Mouse (Mus musculus): ENCODE data around the gene Map6. TPM values are rescaled to one million over a fixed set of nuclear protein-coding genes. Genes with fewer than 3 reads are reported as not detected.

Gene Map6
- polyA plus RNA-seq, 1 experiment, result not detected

- Histone ChIP-seq H3K4me3 (replicated peaks) (no peak overlapping the region), H3K27me3 (ENCODE audit: control insufficient read depth) (no peaks in the 10 kb centered on the region; the same call in 1 of the 2 replicates), H3K9me3 (ENCODE audit: control insufficient read depth, low read length) (no peaks in the 10 kb centered on the region), H3K36me3 (ENCODE audit: control insufficient read depth) (no peaks in the 10 kb centered on the region), H3K4me1 (ENCODE audit: control insufficient read depth) (no peaks in the 10 kb centered on the region)
- TF ChIP-seq GATA1 (IDR thresholded peaks at IDR 0.05; ENCODE audit: low read length), result no peak
- no peak for TF ChIP-seq TAL1 (IDR thresholded peaks at IDR 0.05; ENCODE audit: low read length)
These were observed 50.2 kb downstream of the Map6 start for GRCm38 (mm10) chr7:99317475-99317874.

GRCm38 (mm10) chr7:99320524-99320923, 53.3 kb downstream of the Map6 start:
- H3K4me1 ChIP-seq (ENCODE audit: control insufficient read depth), result no peaks in the 10 kb centered on the region
- no peaks in the 10 kb centered on the region for H3K9me3 ChIP-seq (ENCODE audit: control insufficient read depth, low read length)
- H3K36me3 ChIP-seq (ENCODE audit: control insufficient read depth), result no peaks in the 10 kb centered on the region
- H3K4me3 ChIP-seq (replicated peaks), result no peak overlapping the region
- H3K27me3 ChIP-seq (ENCODE audit: control insufficient read depth), result peaks cover under 1% of the 10 kb centered on the region
- TF ChIP-seq TAL1 (IDR thresholded peaks at IDR 0.05; ENCODE audit: low read length), result no peak
- TF ChIP-seq GATA1 (IDR thresholded peaks at IDR 0.05; ENCODE audit: low read length), result no peak

- Histone ChIP-seq H3K36me3 (ENCODE audit: control insufficient read depth) (no peaks in the 10 kb centered on the region), H3K4me1 (ENCODE audit: control insufficient read depth) (no peaks in the 10 kb centered on the region), H3K9me3 (ENCODE audit: control insufficient read depth, low read length) (no peaks in the 10 kb centered on the region), H3K4me3 (replicated peaks) (no peak overlapping the region), H3K27me3 (ENCODE audit: control insufficient read depth) (peaks cover 5% of the 10 kb centered on the region)
- TF ChIP-seq GATA1 (IDR thresholded peaks at IDR 0.05; ENCODE audit: low read length), result no peak
- TF ChIP-seq TAL1 (IDR thresholded peaks at IDR 0.05; ENCODE audit: low read length), result no peak
These were observed 55.6 kb downstream of the Map6 start for GRCm38 (mm10) chr7:99322691-99323320.

- Histone ChIP-seq H3K4me1 (ENCODE audit: control insufficient read depth) (no peaks in the 10 kb centered on the region), H3K27me3 (ENCODE audit: control insufficient read depth) (peaks cover 5% of the 10 kb centered on the region), H3K36me3 (ENCODE audit: control insufficient read depth) (no peaks in the 10 kb centered on the region), H3K4me3 (replicated peaks) (no peak overlapping the region), H3K9me3 (ENCODE audit: control insufficient read depth, low read length) (no peaks in the 10 kb centered on the region)
- TF ChIP-seq TAL1 (IDR thresholded peaks at IDR 0.05; ENCODE audit: low read length) (no peak), GATA1 (IDR thresholded peaks at IDR 0.05; ENCODE audit: low read length) (no peak)
These were observed 56.1 kb downstream of the Map6 start for GRCm38 (mm10) chr7:99323321-99323700.

- Histone ChIP-seq H3K9me3 (ENCODE audit: control insufficient read depth, low read length) (no peaks in the 10 kb centered on the region), H3K4me1 (ENCODE audit: control insufficient read depth) (no peaks in the 10 kb centered on the region), H3K27me3 (ENCODE audit: control insufficient read depth) (peaks cover 5% of the 10 kb centered on the region), H3K4me3 (replicated peaks) (no peak overlapping the region), H3K36me3 (ENCODE audit: control insufficient read depth) (no peaks in the 10 kb centered on the region)
- no peak for TF ChIP-seq TAL1 (IDR thresholded peaks at IDR 0.05; ENCODE audit: low read length)
- TF ChIP-seq GATA1 (IDR thresholded peaks at IDR 0.05; ENCODE audit: low read length), result no peak
These were observed 57.6 kb downstream of the Map6 start for GRCm38 (mm10) chr7:99324810-99325209.

- no peaks in the 10 kb centered on the region for H3K9me3 ChIP-seq (ENCODE audit: control insufficient read depth, low read length)
- no peaks in the 10 kb centered on the region for H3K36me3 ChIP-seq (ENCODE audit: control insufficient read depth)
- no peak overlapping the region for H3K4me3 ChIP-seq (replicated peaks)
- TF ChIP-seq GATA1 (IDR thresholded peaks at IDR 0.05; ENCODE audit: low read length) (no peak), TAL1 (IDR thresholded peaks at IDR 0.05; ENCODE audit: low read length) (no peak)
- no peaks in the 10 kb centered on the region for H3K4me1 ChIP-seq (ENCODE audit: control insufficient read depth)
- H3K27me3 ChIP-seq (ENCODE audit: control insufficient read depth), result peaks cover 5% of the 10 kb centered on the region
These were observed 58.9 kb downstream of the Map6 start for GRCm38 (mm10) chr7:99326128-99326527.

GRCm38 (mm10) chr7:99328847-99329246, 61.6 kb downstream of the Map6 start:
- no peak overlapping the region for H3K4me3 ChIP-seq (replicated peaks)
- no peaks in the 10 kb centered on the region for H3K36me3 ChIP-seq (ENCODE audit: control insufficient read depth)
- no peaks in the 10 kb centered on the region for H3K9me3 ChIP-seq (ENCODE audit: control insufficient read depth, low read length)
- peaks cover 5% of the 10 kb centered on the region for H3K27me3 ChIP-seq (ENCODE audit: control insufficient read depth)
- TF ChIP-seq TAL1 (IDR thresholded peaks at IDR 0.05; ENCODE audit: low read length) (no peak), GATA1 (IDR thresholded peaks at IDR 0.05; ENCODE audit: low read length) (no peak)
- H3K4me1 ChIP-seq (ENCODE audit: control insufficient read depth), result no peaks in the 10 kb centered on the region

GRCm38 (mm10) chr7:99330012-99330411, 62.8 kb downstream of the Map6 start:
- no peaks in the 10 kb centered on the region for H3K9me3 ChIP-seq (ENCODE audit: control insufficient read depth, low read length)
- no peaks in the 10 kb centered on the region for H3K36me3 ChIP-seq (ENCODE audit: control insufficient read depth)
- TF ChIP-seq TAL1 (IDR thresholded peaks at IDR 0.05; ENCODE audit: low read length) (no peak), GATA1 (IDR thresholded peaks at IDR 0.05; ENCODE audit: low read length) (no peak)
- H3K4me1 ChIP-seq (ENCODE audit: control insufficient read depth), result no peaks in the 10 kb centered on the region
- peaks cover 5% of the 10 kb centered on the region for H3K27me3 ChIP-seq (ENCODE audit: control insufficient read depth)
- no peak overlapping the region for H3K4me3 ChIP-seq (replicated peaks)

- Histone ChIP-seq H3K4me1 (ENCODE audit: control insufficient read depth) (no peaks in the 10 kb centered on the region), H3K27me3 (ENCODE audit: control insufficient read depth) (no peaks in the 10 kb centered on the region), H3K9me3 (ENCODE audit: control insufficient read depth, low read length) (no peaks in the 10 kb centered on the region), H3K4me3 (replicated peaks) (no peak overlapping the region), H3K36me3 (ENCODE audit: control insufficient read depth) (no peaks in the 10 kb centered on the region)
- TF ChIP-seq TAL1 (IDR thresholded peaks at IDR 0.05; ENCODE audit: low read length), result no peak
- no peak for TF ChIP-seq GATA1 (IDR thresholded peaks at IDR 0.05; ENCODE audit: low read length)
These were observed 65.7 kb downstream of the Map6 start for GRCm38 (mm10) chr7:99332774-99333480.

Measured in erythroblast, embryonic 14.5 days (primary cell).